Mouse (Mus musculus) kidney, postnatal 4 days (tissue): ENCODE results near the gene Mrps25.

ENCODE experiments used
- DNase-seq, 2 experiments: peaks; one replicate each; pipeline ENCODE4 v3.0.0; 2021; ENCODE audit warnings: mixed read lengths in 2 of 2

The Mrps25 gene

DNA sequence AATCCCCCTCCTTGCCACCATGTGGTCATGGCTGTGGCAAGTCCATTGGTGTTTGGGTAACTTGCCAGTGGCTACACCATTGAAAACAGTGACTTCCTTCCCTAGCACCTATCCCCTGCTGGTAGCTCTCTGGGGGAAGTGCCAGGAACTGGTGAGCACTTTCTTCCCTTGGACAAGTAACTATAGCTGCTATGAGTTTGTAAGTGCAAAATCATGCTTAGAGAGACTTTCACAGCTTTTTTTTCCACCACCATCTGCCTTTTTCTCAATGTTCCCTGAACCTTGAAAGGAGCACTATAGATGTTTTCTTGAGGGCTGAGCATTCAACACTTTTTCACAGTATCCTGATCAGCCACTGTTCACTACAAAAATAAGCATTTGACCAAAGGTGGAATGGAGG, 59.3 kb downstream of the Mrps25 start:
- DNase-seq: no peak
